Mouse (Mus musculus): ENCODE data around the gene Fras1. TPM values are rescaled to one million over a fixed set of nuclear protein-coding genes. Genes with fewer than 3 reads are reported as not detected.

The Fras1 gene
- total and polyA plus RNA-seq, 3 experiments: not detected

- Histone ChIP-seq H3K27me3 (ENCODE audit: control insufficient read depth in 1 of 2, insufficient read depth in 2 of 2, low read length in 2 of 2) (no peaks in the 10 kb centered on the region), H3K36me3 (ENCODE audit: control insufficient read depth in 1 of 2, insufficient read depth in 2 of 2, low read length in 2 of 2) (no peaks in the 10 kb centered on the region), H3K9me3 (replicated peaks; ENCODE audit: insufficient read depth, low read length) (no peaks in the 10 kb centered on the region), H3K27ac (ENCODE audit: control insufficient read depth, low read depth, low read length) (no peak overlapping the region), H3K4me1 (ENCODE audit: control insufficient read depth in 1 of 2, insufficient read depth in 2 of 2, low read length in 2 of 2) (no peaks in the 10 kb centered on the region), H3K79me2 (ENCODE audit: control insufficient read depth, insufficient read depth, low read length, poor library complexity) (no peaks in the 10 kb centered on the region), H3K9ac (ENCODE audit: control insufficient read depth, low read depth, low read length, poor library complexity, severe bottlenecking) (no peak overlapping the region), H3K4me3 (ENCODE audit: control insufficient read depth in 1 of 2, insufficient read depth in 1 of 2, low read depth in 2 of 2, low read length in 2 of 2) (no peak overlapping the region)
- TF ChIP-seq BHLHE40 (IDR thresholded peaks at IDR 0.05; ENCODE audit: borderline replicate concordance, low read depth, low read length): no peak
- no peak for TF ChIP-seq GATA1 (IDR thresholded peaks at IDR 0.05; ENCODE audit: low read depth, low read length)
- no peak for TF ChIP-seq CHD1 (IDR thresholded peaks at IDR 0.05; ENCODE audit: low read depth, low read length)
- TF ChIP-seq ZNF384 (IDR thresholded peaks at IDR 0.05; ENCODE audit: low read depth, low read length): no peak
- no peak for TF ChIP-seq POLR2AphosphoS2 (IDR thresholded peaks at IDR 0.05; ENCODE audit: low read length)
- TF ChIP-seq GABPA (IDR thresholded peaks at IDR 0.05; ENCODE audit: low read depth, low read length): no peak
- TF ChIP-seq CHD2 (IDR thresholded peaks at IDR 0.05; ENCODE audit: low read length): no peak
- TF ChIP-seq UBTF (IDR thresholded peaks at IDR 0.05; ENCODE audit: borderline replicate concordance, insufficient read depth, low read depth, low read length): no peak
- no peak for TF ChIP-seq MAX (IDR thresholded peaks at IDR 0.05; ENCODE audit: low read length)
- TF ChIP-seq MYC (IDR thresholded peaks at IDR 0.05; ENCODE audit: low read depth, low read length): no peak
- TF ChIP-seq NELFE (IDR thresholded peaks at IDR 0.05; ENCODE audit: low read depth, low read length): no peak
- no peak for TF ChIP-seq ZC3H11A (IDR thresholded peaks at IDR 0.05; ENCODE audit: low read depth, low read length)
- TF ChIP-seq KAT2A (conservative IDR thresholded peaks at IDR 0.05; ENCODE audit: low read depth, low read length): no peak
- TF ChIP-seq TBP (IDR thresholded peaks at IDR 0.05; ENCODE audit: low read depth, low read length): no peak
- TF ChIP-seq ZKSCAN1 (IDR thresholded peaks at IDR 0.05; ENCODE audit: low read depth, low read length): no peak
- TF ChIP-seq ETS1 (IDR thresholded peaks at IDR 0.05; ENCODE audit: low read depth, low read length): no peak
- no peak for TF ChIP-seq RCOR1 (IDR thresholded peaks at IDR 0.05; ENCODE audit: low read depth, low read length)
- TF ChIP-seq ZMIZ1 (IDR thresholded peaks at IDR 0.05; ENCODE audit: low read depth, low read length): no peak
- no peak for TF ChIP-seq ELF1 (IDR thresholded peaks at IDR 0.05; ENCODE audit: low read depth, low read length)
- DNase-seq (ENCODE audit: low read depth, low spot score): no peak
These were observed 107.4 kb downstream of the Fras1 start for GRCm38 (mm10) chr5:96481159-96481558.

GRCm38 (mm10) chr5:96482054-96482453, 108.3 kb downstream of the Fras1 start:
- H3K9ac ChIP-seq (ENCODE audit: control insufficient read depth, low read depth, low read length, poor library complexity, severe bottlenecking): no peak overlapping the region
- no peak for DNase-seq (ENCODE audit: low read depth, low spot score)
- no peaks in the 10 kb centered on the region for H3K27me3 ChIP-seq (ENCODE audit: control insufficient read depth in 1 of 2, insufficient read depth in 2 of 2, low read length in 2 of 2)
- H3K9me3 ChIP-seq (replicated peaks; ENCODE audit: insufficient read depth, low read length): no peaks in the 10 kb centered on the region
- no peaks in the 10 kb centered on the region for H3K79me2 ChIP-seq (ENCODE audit: control insufficient read depth, insufficient read depth, low read length, poor library complexity)
- H3K36me3 ChIP-seq (ENCODE audit: control insufficient read depth in 1 of 2, insufficient read depth in 2 of 2, low read length in 2 of 2): no peaks in the 10 kb centered on the region
- TF ChIP-seq E2F4 (IDR thresholded peaks at IDR 0.05; ENCODE audit: borderline replicate concordance, low read depth, low read length) (no peak), MAX (IDR thresholded peaks at IDR 0.05; ENCODE audit: low read length) (no peak), ZMIZ1 (IDR thresholded peaks at IDR 0.05; ENCODE audit: low read depth, low read length) (no peak), GABPA (IDR thresholded peaks at IDR 0.05; ENCODE audit: low read depth, low read length) (no peak), NELFE (IDR thresholded peaks at IDR 0.05; ENCODE audit: low read depth, low read length) (no peak), ZNF384 (IDR thresholded peaks at IDR 0.05; ENCODE audit: low read depth, low read length) (no peak), HCFC1 (IDR thresholded peaks at IDR 0.05; ENCODE audit: low read depth, low read length) (no peak), SIN3A (IDR thresholded peaks at IDR 0.05; ENCODE audit: low read length) (no peak), POLR2AphosphoS5 (IDR thresholded peaks at IDR 0.05; ENCODE audit: borderline replicate concordance, low read depth, low read length) (no peak)
- H3K27ac ChIP-seq (ENCODE audit: control insufficient read depth, low read depth, low read length): no peak overlapping the region
- H3K4me1 ChIP-seq (ENCODE audit: control insufficient read depth in 1 of 2, insufficient read depth in 2 of 2, low read length in 2 of 2): no peaks in the 10 kb centered on the region
- no peak overlapping the region for H3K4me3 ChIP-seq (ENCODE audit: control insufficient read depth in 1 of 2, insufficient read depth in 1 of 2, low read depth in 2 of 2, low read length in 2 of 2)

Measured in MEL (cell line).